Mouse (Mus musculus) frontal cortex, adult (tissue): ENCODE results near the gene Casc1.

Experiments used
- ATAC-seq: cut with Nextera tagmentation; 2 replicates; pipeline ENCODE4 v1.9.2; 2017; ENCODE audit warnings: mild to moderate bottlenecking, moderate library complexity, mixed read lengths; ENCODE audit not compliant: low TSS enrichment

Casc1 gene

DNA sequence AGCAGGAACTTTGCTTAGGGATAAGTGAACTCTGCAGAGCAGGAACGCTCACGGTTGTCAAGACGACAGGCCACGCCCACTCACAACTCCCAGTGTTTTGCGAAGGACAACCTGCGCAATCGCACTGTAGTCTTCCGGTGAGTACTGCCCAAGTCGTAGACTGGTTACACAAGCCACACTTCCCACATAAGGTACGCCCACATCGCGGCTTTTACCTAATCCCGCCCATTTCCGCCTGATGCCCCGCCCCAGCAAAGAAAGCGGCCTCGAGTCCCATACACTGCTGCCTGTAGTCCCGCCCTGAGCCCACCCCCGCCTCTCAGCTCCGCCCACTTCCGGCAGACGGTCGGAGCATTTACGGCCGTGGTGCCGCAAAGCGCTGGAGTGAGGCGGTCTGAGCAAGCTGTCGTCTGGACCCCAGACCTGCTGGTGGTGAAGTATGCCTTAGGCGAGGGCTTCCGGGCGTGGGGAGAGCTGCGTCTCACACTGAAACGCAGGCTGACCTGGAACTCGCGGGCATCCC is at the start of gene Casc1, which contains the start of gene Etfrf1:
TSS of gene Casc1 (minus strand) at position 190 of the 523 bp plus-strand sequence.
TSS of gene Etfrf1 (plus strand) at position 319 of the 523 bp plus-strand sequence.
- peak; percentile 89 for ATAC-seq

DNA sequence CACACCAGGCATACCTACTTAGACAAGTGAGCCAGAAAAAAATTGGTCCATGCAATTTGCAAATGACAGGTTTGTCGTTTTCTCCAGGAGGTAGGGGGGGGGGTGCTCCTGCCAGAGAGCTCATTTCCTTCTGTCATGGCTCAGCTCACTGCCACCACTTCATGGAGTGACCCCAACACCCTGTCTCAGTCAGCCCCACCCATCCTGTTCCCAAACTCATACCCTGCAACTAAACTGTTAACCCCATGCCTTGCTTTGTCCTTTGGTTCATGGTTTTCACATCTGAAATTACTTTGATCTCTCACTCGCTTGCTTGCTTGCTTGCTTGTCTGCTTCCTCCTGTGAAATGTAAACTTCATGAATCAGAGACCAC is 45.9 kb upstream of the Casc1 start:
- ATAC-seq: no peak

DNA sequence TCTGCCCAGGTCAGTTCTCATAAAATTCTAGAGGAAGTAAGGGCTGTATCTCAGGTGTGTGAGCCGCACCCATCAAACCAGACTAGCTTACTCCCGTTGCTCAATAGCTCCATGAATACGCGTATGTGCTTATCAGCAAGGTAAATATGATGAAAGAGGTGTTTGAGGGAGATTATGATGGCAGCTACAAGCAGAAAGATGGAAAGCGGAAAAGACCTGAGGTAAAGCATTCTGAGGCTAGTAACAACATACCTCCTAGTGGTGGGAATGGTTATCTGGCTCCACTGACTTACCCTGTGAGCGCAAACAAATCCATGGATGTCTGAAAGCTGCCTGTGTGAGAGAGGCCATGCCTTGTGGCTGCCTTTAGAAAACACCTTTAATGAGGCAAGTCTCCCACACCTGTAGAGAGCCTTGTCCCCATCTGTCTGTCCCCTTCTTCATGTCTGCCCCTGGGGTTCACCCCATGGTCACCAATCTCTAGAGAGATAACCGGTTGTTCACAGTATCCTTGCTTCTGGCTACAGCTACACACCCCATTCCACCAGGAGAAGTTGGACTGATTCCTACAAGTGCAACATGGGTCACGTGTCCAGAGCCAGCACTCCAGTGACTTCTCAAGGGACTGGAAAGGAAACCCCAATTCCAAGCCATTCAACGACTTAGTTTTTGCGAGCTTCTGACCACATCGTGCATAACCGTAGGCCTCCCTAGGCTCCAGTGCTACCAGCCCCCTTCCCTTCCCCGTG is 45.3 kb upstream of the Casc1 start:
- ATAC-seq: no peak

DNA sequence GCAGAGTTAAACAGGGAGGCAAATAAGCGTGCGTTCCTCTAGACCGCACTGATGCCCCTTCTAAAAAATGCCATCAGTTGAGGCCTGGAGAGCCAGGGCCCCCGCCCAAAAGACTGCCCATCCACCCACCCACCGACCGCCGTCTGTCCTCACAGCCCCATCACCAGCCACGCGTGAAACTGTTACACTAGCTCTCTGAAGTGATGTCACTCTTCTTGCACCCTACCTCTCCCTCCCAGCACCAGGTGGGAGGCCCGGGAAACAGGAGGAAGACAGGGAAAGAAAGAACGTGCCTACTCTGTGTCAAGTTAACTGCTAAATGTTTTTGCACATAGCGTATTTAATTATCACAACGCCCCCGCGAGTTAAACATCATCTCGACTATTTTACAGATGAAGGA is 40.0 kb upstream of the Casc1 start:
- peak; percentile 58 for ATAC-seq

DNA sequence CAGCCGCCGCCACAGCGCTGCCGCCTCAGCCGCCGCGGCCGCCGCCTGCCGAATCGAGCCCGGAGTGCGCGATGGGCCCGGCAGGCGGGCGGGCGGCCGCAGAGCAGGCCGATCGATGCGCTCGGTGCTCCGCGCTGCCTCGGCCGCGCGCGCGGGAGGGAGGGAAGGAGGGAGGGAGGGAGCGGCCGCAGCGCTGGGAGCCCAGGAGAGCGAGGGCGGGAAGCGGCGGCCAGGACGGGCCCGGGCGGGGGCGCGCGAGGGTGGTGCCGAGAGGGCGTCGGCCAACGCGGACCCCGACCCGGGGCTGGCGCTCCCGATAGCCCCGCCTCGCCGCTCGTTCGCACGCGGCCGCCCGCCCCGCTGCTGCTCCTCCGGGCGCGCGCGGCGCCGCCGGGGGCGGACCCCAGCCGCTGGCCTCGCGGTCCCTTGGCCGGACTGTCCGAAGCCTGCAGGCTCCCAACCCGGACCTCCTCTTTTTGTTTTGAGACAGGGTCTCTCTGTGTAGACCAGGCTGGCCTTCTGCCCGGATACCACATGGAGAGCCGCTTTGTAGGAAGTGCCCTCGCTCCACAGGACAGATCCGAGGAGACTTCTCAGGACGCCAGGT is 39.5 kb upstream of the Casc1 start, which contains the start of gene Kras:
TSS of gene Kras (minus strand) at position 55 of the 607 bp plus-strand sequence.
- ATAC-seq: peak; percentile 87

DNA sequence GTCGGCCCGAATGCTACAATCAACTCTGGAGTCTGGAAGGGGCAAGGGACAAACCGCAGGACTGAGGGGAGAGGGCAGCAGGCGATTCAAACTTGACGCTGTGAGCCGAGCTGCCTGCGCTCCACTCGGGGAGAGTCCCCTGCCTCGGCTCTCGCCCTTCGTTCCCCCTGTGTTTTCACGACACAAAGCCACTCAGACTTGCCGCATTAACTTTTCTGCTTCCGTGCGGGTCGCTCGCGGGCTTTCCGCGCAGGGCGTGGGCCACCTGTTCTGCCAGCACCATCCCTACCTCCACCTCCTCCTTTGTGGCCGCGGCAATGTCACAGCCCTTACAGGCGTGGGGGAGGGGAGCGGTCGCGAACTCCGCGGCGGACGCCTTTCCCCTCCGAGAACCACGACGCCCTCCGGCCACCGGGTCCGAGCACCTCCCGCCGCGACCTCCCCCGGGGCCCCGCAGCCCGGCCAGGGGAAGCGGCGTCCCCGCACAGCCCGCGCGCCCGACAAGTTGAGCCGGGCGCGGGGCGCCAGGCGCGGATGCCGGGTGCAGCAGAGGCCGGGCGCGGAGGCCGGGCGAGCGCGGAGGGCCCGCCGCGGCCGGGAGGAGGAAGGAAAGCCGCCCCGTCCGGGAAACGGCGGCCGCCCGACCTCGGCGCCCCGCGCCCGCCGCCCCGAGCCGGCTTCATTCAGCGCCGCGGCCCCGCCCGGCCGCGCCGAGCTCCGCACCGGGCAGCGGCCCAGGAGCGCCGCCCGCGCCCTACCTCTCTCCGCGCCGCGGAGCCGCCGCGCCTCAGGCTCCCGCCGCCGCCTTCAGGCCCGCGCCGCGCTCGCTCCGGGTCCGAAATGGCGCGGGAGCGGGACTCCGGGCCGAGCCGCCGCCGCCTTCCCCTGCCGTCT is 38.7 kb upstream of the Casc1 start:
- ATAC-seq: peak; percentile 31

DNA sequence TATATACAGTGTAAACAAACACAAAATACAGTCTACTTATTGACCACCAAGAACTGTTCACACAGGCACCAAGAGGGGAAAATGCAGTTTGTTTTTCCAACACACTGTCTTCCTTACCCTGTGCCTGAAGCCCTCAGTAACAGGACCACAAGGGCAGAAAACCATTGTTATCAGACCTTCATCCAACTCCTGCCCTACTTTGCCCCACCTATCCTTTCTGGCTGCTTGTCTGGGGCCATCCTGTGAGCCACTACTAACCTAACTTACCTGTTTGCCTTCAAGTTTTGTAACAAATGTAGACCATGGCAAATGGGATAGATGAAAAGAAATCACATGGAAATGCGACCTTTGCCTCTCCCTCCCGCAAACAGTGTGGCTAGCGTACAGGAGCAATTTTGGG is 37.1 kb upstream of the Casc1 start:
- ATAC-seq: no peak

DNA sequence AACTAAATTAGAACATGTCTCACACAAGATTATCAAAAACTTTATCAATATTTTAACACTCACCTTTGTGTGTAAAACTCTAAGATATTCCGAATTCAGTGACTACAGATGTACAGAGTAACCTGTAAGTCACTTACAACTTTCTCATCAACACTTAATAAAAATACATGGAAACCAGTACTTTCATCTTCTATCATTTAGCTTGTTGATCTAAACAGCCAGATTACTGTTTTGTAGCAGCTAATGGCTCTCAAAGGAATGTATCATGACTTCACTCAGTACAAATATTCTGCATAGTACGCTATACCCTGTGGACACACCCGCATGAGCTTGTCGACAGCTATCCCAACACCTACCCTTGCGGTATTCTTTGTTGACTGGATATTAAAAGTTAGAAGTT is 36.0 kb upstream of the Casc1 start:
- ATAC-seq: no peak

DNA sequence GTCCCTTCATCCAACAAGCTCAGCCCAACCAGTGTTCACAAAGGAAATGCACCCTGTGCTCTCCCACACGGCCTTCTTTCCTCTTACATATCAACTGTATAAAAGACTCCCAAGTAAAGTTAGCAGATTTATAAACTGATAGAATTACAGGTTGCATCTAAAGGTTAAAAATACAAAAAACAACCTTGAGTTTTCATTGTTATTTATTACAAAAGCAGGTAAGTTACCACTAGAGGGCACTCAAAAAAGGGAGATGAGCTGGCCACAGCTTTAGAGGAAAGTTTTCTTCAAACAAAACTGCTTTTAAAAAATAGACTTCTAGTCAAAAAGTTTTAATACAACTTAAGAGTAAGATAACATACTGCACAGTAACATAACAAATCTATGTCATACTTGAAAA is 31.7 kb upstream of the Casc1 start:
- no peak for ATAC-seq

DNA sequence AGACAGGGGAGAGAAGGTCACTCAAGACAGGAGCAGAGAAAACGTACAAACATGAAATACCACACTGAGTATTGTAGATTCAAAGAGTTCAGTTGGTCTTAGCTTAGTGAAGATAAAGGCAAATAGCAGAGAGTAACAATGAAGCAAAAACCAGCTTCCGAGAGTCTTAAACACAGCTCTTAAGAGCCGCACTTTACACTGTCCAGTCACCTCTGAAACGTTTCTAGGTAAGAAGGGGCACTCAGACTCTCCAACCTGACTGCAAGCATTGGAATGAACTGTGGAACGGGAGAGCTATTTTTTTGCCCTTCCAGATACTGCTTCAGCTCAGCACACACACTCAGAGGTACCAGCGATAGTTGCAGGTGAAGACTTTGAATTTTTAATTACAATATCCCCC is 29.5 kb upstream of the Casc1 start:
- no peak for ATAC-seq

DNA sequence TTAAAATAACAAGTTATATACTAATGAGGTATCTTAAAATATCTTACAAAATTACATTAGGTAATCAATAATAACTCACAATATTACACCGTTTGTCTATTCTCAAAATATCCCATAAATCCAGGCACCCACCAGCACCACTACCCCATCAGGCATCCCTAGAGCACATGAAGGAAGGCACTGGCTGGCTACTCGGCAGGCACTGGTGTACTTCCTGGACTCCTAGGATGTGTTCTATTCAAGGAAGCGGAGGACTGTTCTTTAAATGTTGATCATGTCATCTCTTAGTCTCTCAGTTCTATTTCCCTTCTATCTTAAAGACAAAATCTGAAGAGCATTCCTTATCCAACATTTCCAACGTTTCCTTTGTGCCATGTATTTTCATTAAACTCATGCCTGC is 26.3 kb upstream of the Casc1 start:
- ATAC-seq: no peak

DNA sequence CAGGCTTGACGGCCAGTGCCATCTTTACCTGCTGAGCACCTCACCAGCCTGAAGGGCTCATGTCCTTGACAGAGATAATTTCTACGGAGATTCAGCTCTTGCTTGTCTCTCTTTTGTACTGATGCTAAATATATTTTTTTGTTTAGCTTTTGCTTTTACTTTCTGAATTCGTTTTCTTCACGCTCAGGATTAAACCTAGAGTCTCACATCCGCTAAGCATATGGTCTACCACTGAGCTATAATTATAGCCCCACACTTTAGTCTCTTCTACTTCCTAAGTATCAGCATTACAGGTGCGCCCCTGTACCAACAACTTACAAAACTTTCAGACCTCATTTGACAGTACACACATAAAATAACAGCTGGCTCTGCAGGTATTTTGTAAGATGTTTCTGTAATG is 24.6 kb upstream of the Casc1 start:
- ATAC-seq: no peak

DNA sequence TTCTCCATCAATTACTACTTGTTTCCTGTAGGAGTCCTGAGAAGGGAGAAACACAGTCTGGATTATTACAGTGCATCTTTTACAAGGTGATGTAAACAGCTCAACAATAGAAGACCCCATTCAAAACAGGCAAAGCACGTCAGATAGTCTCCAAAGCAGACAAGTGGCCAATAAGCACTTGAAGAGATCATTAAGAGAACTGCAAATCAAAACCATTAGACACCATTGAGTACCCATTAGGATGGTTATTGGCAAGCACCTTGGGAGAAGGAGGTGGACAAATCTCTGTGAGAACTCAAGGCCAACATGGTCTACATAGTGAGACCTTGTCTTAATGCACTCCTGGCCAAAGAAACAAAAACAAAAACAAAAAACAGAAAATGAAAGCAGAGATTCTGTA is 23.6 kb upstream of the Casc1 start:
- ATAC-seq: no peak

DNA sequence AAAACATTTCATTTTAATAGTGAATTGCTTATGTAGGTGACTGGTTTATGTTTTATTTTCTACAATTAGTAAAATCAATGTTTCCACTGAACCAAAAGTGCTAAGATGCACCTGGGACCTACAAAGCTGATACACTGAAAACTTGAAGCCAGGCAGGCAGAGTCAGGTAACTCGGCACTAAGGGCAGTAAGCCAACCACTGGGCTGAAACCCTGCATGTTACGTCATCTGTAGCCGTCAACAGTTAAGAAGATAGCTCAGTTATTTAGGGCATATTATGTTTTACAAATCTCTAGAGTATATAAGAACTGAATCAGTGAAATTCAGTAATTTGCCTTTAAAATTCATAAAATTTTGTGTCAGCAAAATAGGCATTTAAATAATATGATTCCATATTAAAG is 15.5 kb upstream of the Casc1 start:
- ATAC-seq: no peak

DNA sequence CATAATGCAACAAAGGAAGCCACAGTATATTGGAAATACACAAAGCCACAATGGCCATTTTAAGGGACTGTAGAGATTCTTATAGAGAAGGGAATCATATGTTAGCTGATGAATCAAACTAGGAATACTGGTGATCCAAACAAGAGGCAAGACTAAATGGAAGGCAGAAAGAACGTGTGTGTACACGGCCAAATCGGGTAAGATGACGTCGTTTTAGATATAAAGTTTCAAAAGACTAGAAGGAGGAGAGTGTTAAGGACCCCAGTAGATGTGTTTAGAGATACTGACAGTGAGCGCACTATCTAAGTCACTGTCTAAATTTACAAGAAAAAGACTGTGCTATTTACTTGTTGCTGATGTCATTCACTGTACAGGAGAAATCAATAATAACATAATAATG is 13.4 kb upstream of the Casc1 start:
- ATAC-seq: no peak

DNA sequence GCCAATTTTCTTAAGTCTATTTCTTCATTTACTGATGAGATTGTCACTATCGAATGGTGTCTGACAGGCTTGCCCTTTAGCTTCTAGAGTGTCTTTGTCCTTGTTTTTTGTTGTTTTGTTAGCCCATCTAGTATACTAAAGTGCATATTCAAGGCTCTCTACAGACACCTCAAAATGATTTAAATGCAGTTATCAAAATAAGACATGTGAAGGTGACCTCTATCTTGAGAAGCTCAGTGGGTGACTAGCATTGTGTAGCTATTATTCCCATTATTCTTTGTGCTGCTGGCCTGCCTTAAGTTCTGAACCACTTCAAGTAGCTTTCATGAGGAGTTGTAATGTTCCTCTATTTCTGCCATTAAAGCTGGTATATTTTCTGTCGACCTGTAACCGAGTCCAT is 5.0 kb upstream of the Casc1 start:
- ATAC-seq: no peak

DNA sequence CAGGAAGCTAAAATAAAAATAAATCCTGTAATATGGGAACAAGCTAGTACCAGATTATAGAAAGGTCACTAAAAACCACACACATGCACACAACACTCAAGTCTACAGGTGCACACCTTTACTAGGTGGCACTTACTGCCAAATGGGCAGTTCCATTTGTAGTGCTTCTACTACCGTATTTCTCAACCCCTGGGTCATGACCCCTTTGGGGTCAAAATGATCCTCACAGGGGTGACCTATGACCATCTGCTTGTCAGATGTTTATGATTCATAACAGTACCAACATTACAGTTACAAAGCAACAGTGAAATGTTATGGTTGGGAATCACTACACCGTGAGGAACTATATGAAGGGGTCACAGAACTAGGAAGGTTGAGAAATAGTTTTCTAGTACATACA is 3.1 kb upstream of the Casc1 start:
- ATAC-seq: no peak

DNA sequence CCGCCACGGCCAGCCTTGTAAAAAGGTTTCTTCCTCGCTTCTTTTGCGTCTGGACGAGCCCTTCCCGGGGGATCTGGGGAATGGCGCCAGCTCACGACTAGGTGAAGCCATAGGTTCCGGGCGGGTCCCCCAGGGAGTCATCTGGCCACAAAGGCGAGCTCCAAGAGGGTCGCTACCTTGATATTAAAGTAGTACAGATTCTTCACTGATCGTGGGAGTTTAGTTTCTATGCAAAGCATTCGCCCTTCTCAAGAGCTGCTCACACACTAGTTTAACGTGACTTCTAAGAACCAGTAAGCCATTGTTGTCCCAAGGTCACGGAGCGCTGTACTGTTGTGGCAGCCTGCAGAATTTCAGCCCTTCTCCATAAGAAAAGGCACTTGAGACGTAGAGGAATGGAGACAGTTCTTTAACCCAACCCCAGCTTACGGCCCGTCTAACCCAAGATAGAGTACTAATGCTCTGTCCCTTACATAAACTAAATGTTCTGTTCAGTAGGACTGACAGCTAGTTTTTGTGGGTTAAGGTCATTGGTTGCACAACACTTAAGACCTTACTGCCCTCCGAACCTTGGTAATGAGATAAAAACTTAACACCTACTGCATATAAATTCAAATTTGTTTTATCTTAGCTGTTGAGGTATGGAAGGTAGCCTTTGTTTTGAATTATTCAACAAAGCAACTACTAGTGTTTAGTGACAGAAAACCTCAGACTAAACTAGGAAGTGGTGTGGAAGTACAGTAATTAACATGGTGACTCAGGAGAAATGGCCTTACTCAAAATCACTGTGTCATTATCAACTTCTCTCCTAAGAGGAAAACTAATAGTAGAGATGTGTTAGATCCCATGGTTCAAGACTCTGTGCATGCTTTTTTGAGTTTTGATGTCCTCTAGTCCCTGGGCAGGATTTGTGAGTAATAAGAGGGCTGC is 836 bp upstream of the Casc1 start:
- peak; percentile 28 for ATAC-seq

DNA sequence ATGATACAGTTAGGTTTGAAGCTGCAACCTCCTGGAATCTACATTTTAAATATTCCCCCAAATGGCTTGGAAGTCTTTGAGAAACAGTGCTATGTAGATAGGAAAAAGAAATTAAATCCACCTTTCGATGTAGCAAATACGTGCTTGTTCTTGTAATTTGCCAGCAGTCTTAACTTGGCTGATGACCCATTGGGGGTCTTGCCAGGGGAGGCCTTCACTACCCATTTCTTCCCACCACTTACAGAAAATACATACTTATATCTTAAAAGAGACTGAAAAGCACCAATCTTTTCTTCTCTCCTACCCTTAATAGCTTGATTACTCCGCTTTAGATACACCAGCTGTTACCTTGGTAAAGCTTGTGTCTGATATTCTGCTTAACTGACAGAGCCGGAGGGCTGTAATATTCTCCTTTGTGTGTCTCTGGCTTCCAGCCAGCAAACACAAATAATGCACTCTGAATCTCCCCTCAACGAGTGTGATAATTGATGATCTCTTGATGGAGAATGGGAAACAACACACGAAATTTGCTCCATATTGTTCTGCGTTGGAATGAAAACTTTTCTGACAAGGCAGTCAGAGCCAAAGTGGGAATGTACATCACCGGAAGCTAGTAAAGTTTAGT is 637 bp downstream of the Casc1 start:
- ATAC-seq: no peak

DNA sequence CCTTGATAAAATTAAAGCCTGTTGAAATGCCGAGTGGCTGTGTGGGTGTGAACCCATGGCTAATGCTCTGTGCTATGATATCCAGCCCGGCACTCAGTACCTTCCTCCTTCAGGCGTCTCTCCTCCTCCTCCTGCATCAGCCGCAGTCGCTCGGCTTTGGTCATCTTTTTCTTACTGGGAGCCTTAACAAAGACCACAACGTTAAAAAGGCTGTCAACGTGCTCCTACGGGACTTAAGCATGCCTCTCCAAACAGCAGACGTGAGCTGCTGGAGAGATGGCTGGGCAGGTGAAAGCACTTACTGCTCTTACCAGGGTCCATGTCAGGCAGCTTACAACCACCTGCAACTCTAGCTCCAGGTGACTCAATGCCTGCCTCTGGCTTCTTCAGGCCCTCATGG is 5.7 kb downstream of the Casc1 start:
- no peak for ATAC-seq

DNA sequence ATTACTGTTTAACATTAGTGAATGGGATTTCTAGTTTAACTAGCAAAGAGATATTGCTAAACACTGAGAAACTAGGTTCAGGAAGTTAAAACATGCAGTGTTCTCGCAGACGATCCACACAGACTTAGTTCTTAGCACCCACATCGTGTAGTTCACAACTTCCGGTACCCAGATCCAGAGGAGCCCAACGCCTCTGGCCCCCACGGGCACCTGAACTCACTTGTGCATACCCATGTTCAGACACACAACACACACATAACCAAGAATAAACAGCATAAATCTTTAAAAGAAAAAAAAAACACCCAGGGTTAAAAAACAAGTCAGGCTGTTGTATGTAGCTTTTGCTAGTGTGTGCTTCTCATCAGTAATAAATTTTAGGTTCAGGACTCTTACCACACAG is 6.4 kb downstream of the Casc1 start:
- no peak for ATAC-seq
